Mouse (Mus musculus) liver, embryonic 11.5 days (tissue): ENCODE measurements around the gene Romo1. TPM values are rescaled to one million over a fixed set of nuclear protein-coding genes. Genes with fewer than 3 reads are reported as not detected.

ENCODE experiments used
- ATAC-seq: fragments of 200-750 bp; cut with Nextera tagmentation; replicated peaks from 2 replicates; pipeline ENCODE4 v1.8.0; 2017; ENCODE audit warnings: moderate number of reproducible peaks, mild to moderate bottlenecking, moderate TSS enrichment, moderate library complexity; ENCODE audit not compliant: low FRiP score
- DNase-seq: peaks from one replicate; pipeline ENCODE4 v3.0.0-alpha.2; 2017; ENCODE audit warnings: low spot score
- H3K27ac ChIP-seq: fragments of 300-500 bp; sonication (generic); 2 replicates; pipeline ENCODE4 v1.5.1; 2014; ENCODE audit warnings: mild to moderate bottlenecking, low read depth, low read length, control low read depth
- H3K27me3 ChIP-seq: fragments of 300-500 bp; sonication (generic); replicated peaks from 2 replicates; pipeline ENCODE4 v1.6.1; 2014; ENCODE audit warnings: low read length, mixed read lengths; ENCODE audit not compliant: control insufficient read depth, insufficient read depth
- H3K36me3 ChIP-seq: fragments of 300-500 bp; sonication (generic); 2 replicates; pipeline ENCODE4 v1.6.1; 2014; ENCODE audit warnings: mild to moderate bottlenecking, low read length, moderate library complexity, mixed read lengths; ENCODE audit not compliant: control insufficient read depth, insufficient read depth
- H3K4me1 ChIP-seq: fragments of 300-500 bp; sonication (generic); replicated peaks from 2 replicates; pipeline ENCODE4 v1.6.1; 2014; ENCODE audit warnings: low read length, mixed read lengths; ENCODE audit not compliant: control insufficient read depth, insufficient read depth
- H3K4me2 ChIP-seq: fragments of 300-500 bp; sonication (generic); 2 replicates; pipeline ENCODE4 v1.6.1; 2014; ENCODE audit warnings: mild to moderate bottlenecking, control low read depth, moderate library complexity
- H3K4me3 ChIP-seq: fragments of 300-500 bp; sonication (generic); 2 replicates; pipeline ENCODE4 v1.5.1; 2014; ENCODE audit warnings: low read depth, low read length, control low read depth
- H3K9ac ChIP-seq: fragments of 300-500 bp; sonication (generic); 2 replicates; pipeline ENCODE4 v1.6.1; 2014; ENCODE audit warnings: low read depth, low read length, control low read depth
- H3K9me3 ChIP-seq: fragments of 300-500 bp; sonication (generic); 2 replicates; pipeline ENCODE4 v1.6.1; 2016; ENCODE audit warnings: low read length, inconsistent platforms, mixed read lengths; ENCODE audit not compliant: control insufficient read depth
- WGBS: fragments of 180-500 bp; shearing (Covaris S2); extraction: QIAGEN DNeasy Blood & Tissue Kit; methylation state at CpG from one replicate; pipeline ENCODE4 v1.1.7; 2014; 5-methylcytosine and 5-hydroxymethylcytosine counted together
- polyA plus RNA-seq: library from polyadenylated mRNA; unstranded; fragments of >200 nt; fragmentation: Nextera tagmentation; extraction: Ambion mirVana; gene quantifications from 2 replicates; pipeline ENCODE4 v1.2.1, GENCODE M21; 2014

Gene Romo1
- polyA plus RNA-seq, 1 experiment from 2014 or later = 439 TPM

GRCm38 (mm10) chr2:156135695-156136094, 8.1 kb upstream of the Romo1 start:
- no peak overlapping the region for H3K27ac ChIP-seq
- H3K4me3 ChIP-seq = no peak overlapping the region
- no peak overlapping the region for H3K9ac ChIP-seq
- no peaks in the 10 kb centered on the region for H3K4me1 ChIP-seq
- H3K36me3 ChIP-seq = peaks cover 13% of the 10 kb centered on the region
- no peaks in the 10 kb centered on the region for H3K9me3 ChIP-seq
- ATAC-seq (no peak), DNase-seq (no peak)
- no peak overlapping the region for H3K4me2 ChIP-seq
- 84% methylated on average over 6 of the region's 6 CpGs for WGBS
- no peaks in the 10 kb centered on the region for H3K27me3 ChIP-seq

- no peak for DNase-seq
- Histone ChIP-seq H3K4me3 (peak overlapping the region; percentile 89), H3K27me3 (no peaks in the 10 kb centered on the region), H3K27ac (no peak overlapping the region), H3K4me2 (peak overlapping the region; percentile 79), H3K4me1 (peaks cover 8% of the 10 kb centered on the region; the same call in 1 of the 2 replicates), H3K36me3 (peaks cover 18% of the 10 kb centered on the region), H3K9me3 (no peaks in the 10 kb centered on the region), H3K9ac (peak overlapping the region; percentile 97)
- no peak for ATAC-seq
- 86% methylated on average over 2 of the region's 2 CpGs for WGBS
These were observed 1.0 kb upstream of the Romo1 start for GRCm38 (mm10) chr2:156142820-156143219.

- peak; percentile 51 for DNase-seq
- WGBS = 3% methylated on average over 16 of the region's 16 CpGs
These were observed 472 bp upstream of the Romo1 start for GRCm38 (mm10) chr2:156143367-156143766.

GRCm38 (mm10) chr2:156145486-156146130, 1.8 kb downstream of the Romo1 start:
- H3K4me3 ChIP-seq = peak overlapping the region; percentile 89
- DNase-seq = no peak
- peaks cover 27% of the 10 kb centered on the region for H3K36me3 ChIP-seq
- peaks cover 8% of the 10 kb centered on the region; the same call in 1 of the 2 replicates for H3K4me1 ChIP-seq
- 58% methylated on average over 11 of the region's 11 CpGs for WGBS
- H3K9me3 ChIP-seq = no peaks in the 10 kb centered on the region
- no peak for ATAC-seq
- H3K4me2 ChIP-seq = peak overlapping the region; percentile 79
- no peaks in the 10 kb centered on the region for H3K27me3 ChIP-seq
- no peak overlapping the region for H3K27ac ChIP-seq
- H3K9ac ChIP-seq = no peak overlapping the region

More at GRCm38 (mm10) chr2:156143367-156143766, 472 bp upstream of the Romo1 start:
- Histone ChIP-seq H3K27ac (peak overlapping the region; percentile 98), H3K27me3 (no peaks in the 10 kb centered on the region), H3K9ac (peak overlapping the region; percentile 97), H3K4me1 (peaks cover 8% of the 10 kb centered on the region; the same call in 1 of the 2 replicates), H3K4me3 (peak overlapping the region; percentile 89), H3K36me3 (peaks cover 22% of the 10 kb centered on the region), H3K4me2 (peak overlapping the region; percentile 79), H3K9me3 (no peaks in the 10 kb centered on the region)
- ATAC-seq = no peak

- DNase-seq (no peak), ATAC-seq (no peak)
- H3K36me3 ChIP-seq = peaks cover 30% of the 10 kb centered on the region
These were observed 2.6 kb downstream of the Romo1 start for GRCm38 (mm10) chr2:156146272-156146989.

GRCm38 (mm10) chr2:156147316-156147915, 3.6 kb downstream of the Romo1 start:
- no peak overlapping the region for H3K9ac ChIP-seq
- H3K9me3 ChIP-seq = no peaks in the 10 kb centered on the region
- no peak overlapping the region for H3K4me3 ChIP-seq
- H3K27me3 ChIP-seq = no peaks in the 10 kb centered on the region
- H3K4me1 ChIP-seq = peaks cover 8% of the 10 kb centered on the region; the same call in 1 of the 2 replicates
- ATAC-seq = no peak
- H3K27ac ChIP-seq = no peak overlapping the region
- no peak overlapping the region for H3K4me2 ChIP-seq
- DNase-seq = no peak
- WGBS = 85% methylated on average over 3 of the region's 3 CpGs
- peaks cover 26% of the 10 kb centered on the region for H3K36me3 ChIP-seq

More at GRCm38 (mm10) chr2:156146272-156146989, 2.6 kb downstream of the Romo1 start:
- Histone ChIP-seq H3K4me2 (no peak overlapping the region), H3K4me1 (peaks cover 8% of the 10 kb centered on the region; the same call in 1 of the 2 replicates), H3K9me3 (no peaks in the 10 kb centered on the region), H3K27ac (no peak overlapping the region), H3K4me3 (no peak overlapping the region), H3K27me3 (no peaks in the 10 kb centered on the region), H3K9ac (no peak overlapping the region)
- WGBS = 66% methylated on average over 5 of the region's 5 CpGs

- Histone ChIP-seq H3K9me3 (no peaks in the 10 kb centered on the region), H3K4me1 (no peaks in the 10 kb centered on the region), H3K36me3 (peaks cover 33% of the 10 kb centered on the region), H3K4me2 (no peak overlapping the region), H3K27ac (no peak overlapping the region), H3K9ac (no peak overlapping the region), H3K4me3 (no peak overlapping the region), H3K27me3 (no peaks in the 10 kb centered on the region)
- ATAC-seq (no peak), DNase-seq (no peak)
These were observed 7.7 kb downstream of the Romo1 start for GRCm38 (mm10) chr2:156151538-156151937.

- H3K4me3 ChIP-seq = no peak overlapping the region
- no peak overlapping the region for H3K27ac ChIP-seq
- ATAC-seq (no peak), DNase-seq (no peak)
- WGBS = 91% methylated on average over 1 of the region's 1 CpGs
- no peak overlapping the region for H3K4me2 ChIP-seq
- no peak overlapping the region for H3K9ac ChIP-seq
- no peaks in the 10 kb centered on the region for H3K9me3 ChIP-seq
- H3K4me1 ChIP-seq = no peaks in the 10 kb centered on the region
- no peaks in the 10 kb centered on the region for H3K27me3 ChIP-seq
- peaks cover 51% of the 10 kb centered on the region for H3K36me3 ChIP-seq
These were observed 21.6 kb downstream of the Romo1 start for GRCm38 (mm10) chr2:156165478-156165877.
